Mouse (Mus musculus): Measurements from ENCODE around the gene Slc39a11.

DNA sequence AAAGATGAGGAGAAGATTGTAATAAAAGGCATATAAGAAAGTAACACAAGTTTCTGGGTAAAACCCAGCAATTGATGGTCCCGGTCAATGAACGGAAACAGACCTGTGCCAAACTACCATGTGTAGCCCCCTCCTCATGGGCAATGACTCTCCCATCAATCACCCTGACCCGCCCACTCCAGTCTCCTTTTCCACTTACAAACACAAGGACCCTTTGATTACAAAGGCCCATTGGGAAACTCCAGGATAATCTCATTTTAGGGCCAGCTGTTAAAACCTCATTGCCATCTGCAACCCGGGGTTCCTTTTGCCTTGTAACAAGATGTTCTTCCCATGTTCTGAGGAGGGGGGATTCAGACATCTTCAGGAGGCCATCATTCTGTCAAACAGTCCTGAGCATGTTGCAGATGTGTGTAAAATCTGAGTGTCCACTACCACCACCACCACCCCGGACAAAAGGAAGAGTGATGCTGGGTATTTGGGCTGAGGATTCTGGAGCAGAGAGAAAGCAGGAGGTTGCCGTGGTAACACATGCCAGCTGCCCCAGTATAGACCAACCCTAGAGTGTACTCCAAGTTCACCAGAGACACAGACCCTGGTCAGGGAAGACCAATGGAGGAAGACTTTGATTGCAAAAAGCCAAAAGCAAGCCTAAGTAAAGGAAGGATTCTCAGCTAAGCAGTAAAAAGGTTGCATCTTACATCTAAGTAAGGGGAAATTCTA is 419.3 kb downstream of the Slc39a11 start:
- no peak for TF ChIP-seq CTCF (IDR thresholded peaks at IDR 0.05; ENCODE audit: low read depth)
- TF ChIP-seq EP300 (IDR thresholded peaks at IDR 0.05; ENCODE audit: low read depth), result no peak
